Mouse (Mus musculus): ENCODE results near the gene Gpr132.

- TF ChIP-seq POLR2A (IDR thresholded peaks at IDR 0.05; ENCODE audit: insufficient read length, low read depth) = no peak
- no peak for TF ChIP-seq MYOG (IDR thresholded peaks at IDR 0.05; ENCODE audit: control insufficient read depth in 1 of 3, insufficient read depth in 1 of 3, insufficient read length in 2 of 3, low read depth in 2 of 3)
- no peak for TF ChIP-seq POLR2AphosphoS2 (IDR thresholded peaks at IDR 0.05; ENCODE audit: insufficient read length, low read depth)
- no peak for TF ChIP-seq TCF12 (IDR thresholded peaks at IDR 0.05; ENCODE audit: insufficient read depth, poor library complexity, severe bottlenecking)
Observed at GRCm38 (mm10) chr12:112843803-112844202, 24.2 kb downstream of the Gpr132 start.

Measured in myocyte (in vitro differentiated cells).